In genomic region chr2:93276026-93276425, GRCm38 (mm10) we compare ENCODE assay signal across 14 mouse cellular contexts. TPM values are rescaled to one million over a fixed set of nuclear protein-coding genes. Genes with fewer than 3 reads are reported as not detected.
DNase-seq lines count a peak whose midpoint lies in the region; ATAC-seq lines count a peak whose summit lies in the region.
"Had no signal": no experiment of that assay in that cellular context is flagged by ENCODE, and none has a peak within 500 bp of the region (broad histone marks: within the 10 kb centered on the region; RNA-seq: fewer than 3 reads in every experiment).

No protein-coding gene starts in this region.

- no peak for DNase-seq in frontal cortex, postnatal 10 days (ENCODE audit: low spot score in 2 of 2)
- peak; percentile 45 for DNase-seq in layer of hippocampus, adult 11-12 months (ENCODE audit: low spot score)
- no peak for DNase-seq in layer of hippocampus, postnatal 10 days (ENCODE audit: low spot score in 2 of 2)
- peak; percentile 63 for DNase-seq in adrenal gland, postnatal 14 days
- peak; percentile 30 to 32 for DNase-seq in left cerebral cortex, postnatal 36 days (ENCODE audit: low spot score in 2 of 2)
- no peak for DNase-seq in testis, postnatal 10 days (ENCODE audit: low spot score)
- DNase-seq in kidney, adult 18-20 months, result no peak
- DNase-seq: cerebellum, postnatal 10 days; heart, adult 11 months; heart, postnatal 10 days; lung, postnatal 36 days; thymus, adult 2 months had no signal

- intact Hi-C loops in left cerebral cortex, postnatal 36 days (cut with DNase I), result no loop called here

- peak; percentile 87 for ATAC-seq in frontal cortex, adult (ENCODE audit: low TSS enrichment)
- ATAC-seq: activated CD4-positive, CD25-positive, alpha-beta regulatory T cell, adult 4 months had no signal

RNA-seq across cellular contexts. Expression of gene Tspan18, which starts 58.3 kb away (rescaled TPM):
- total RNA-seq in layer of hippocampus, postnatal 10 days (2021), result 10 to 100 TPM; 53.3 to 55.7 TPM
- total RNA-seq in adrenal gland, postnatal 14 days (2021), result 72.2 and 76.9 TPM in 2 replicates
- total RNA-seq in left cerebral cortex, postnatal 36 days (2021), result 1 to 10 TPM; 2.1 TPM

Comparison
In these comparisons a context has a peak if more than half of its experiments do, and no peak if none do; other contexts are left out.
1. DNase-seq: peak in layer of hippocampus, adult 11-12 months (single experiment), adrenal gland, postnatal 14 days (single experiment) and left cerebral cortex, postnatal 36 days (2 of 2); none in frontal cortex, postnatal 10 days (0 of 2), layer of hippocampus, postnatal 10 days (0 of 2), testis, postnatal 10 days (single experiment) and kidney, adult 18-20 months (single experiment).
2. RNA of gene Tspan18, which starts 58.3 kb away (total RNA-seq): 72.2 to 76.9 TPM in adrenal gland, postnatal 14 days and 53.3 to 55.7 TPM in layer of hippocampus, postnatal 10 days; 2.1 TPM in left cerebral cortex, postnatal 36 days; every median in the first group is over 10 times any median in the second.